Mouse (Mus musculus) heart, postnatal 0 days (tissue): ENCODE results near the gene Otx2. TPM values are rescaled to one million over a fixed set of nuclear protein-coding genes. Genes with fewer than 3 reads are reported as not detected.

ENCODE experiments used
- ATAC-seq: fragments of 200-750 bp; cut with Nextera tagmentation; 2 replicates; pipeline ENCODE4 v1.8.0; 2017; ENCODE audit warnings: low read depth, moderate number of reproducible peaks, moderate library complexity; ENCODE audit not compliant: insufficient read depth
- DNase-seq: peaks from one replicate; pipeline ENCODE4 v3.0.0-alpha.2; 2016; ENCODE audit warnings: low spot score
- H3K27ac ChIP-seq: fragments of 300-500 bp; sonication (generic); 2 replicates; pipeline ENCODE4 v1.5.1; 2014; ENCODE audit warnings: low read depth, mild to moderate bottlenecking
- H3K27me3 ChIP-seq: fragments of 300-500 bp; sonication (generic); 2 replicates; pipeline ENCODE4 v1.6.1; 2014; ENCODE audit warnings: low read length, mixed read lengths; ENCODE audit not compliant: control insufficient read depth, insufficient read depth
- H3K36me3 ChIP-seq: fragments of 300-500 bp; sonication (generic); replicated peaks from 2 replicates; pipeline ENCODE4 v1.6.1; 2014; ENCODE audit warnings: low read length, mixed read lengths; ENCODE audit not compliant: control insufficient read depth, insufficient read depth
- H3K4me1 ChIP-seq: fragments of 300-500 bp; sonication (generic); 2 replicates; pipeline ENCODE4 v1.6.1; 2014; ENCODE audit warnings: antibody characterized with exemption; ENCODE audit not compliant: control insufficient read depth, insufficient read depth
- H3K4me2 ChIP-seq: fragments of 300-500 bp; sonication (generic); 2 replicates; pipeline ENCODE4 v1.6.1; 2014; ENCODE audit warnings: low read depth, mild to moderate bottlenecking, low read length, moderate library complexity
- H3K4me3 ChIP-seq: fragments of 300-500 bp; sonication (generic); 2 replicates; pipeline ENCODE4 v1.5.1; 2014; ENCODE audit warnings: low read depth, low read length
- H3K9ac ChIP-seq: fragments of 300-500 bp; sonication (generic); replicated peaks from 2 replicates; pipeline ENCODE4 v1.6.1; 2014; ENCODE audit warnings: low read depth, low read length, mixed read lengths
- H3K9me3 ChIP-seq: fragments of 300-500 bp; sonication (generic); replicated peaks from 2 replicates; pipeline ENCODE4 v1.6.1; 2016; ENCODE audit warnings: low read length; ENCODE audit not compliant: control insufficient read depth
- CTCF ChIP-seq: IDR thresholded peaks from 2 replicates; pipeline ENCODE4 v1.5.1; 2016; ENCODE audit warnings: antibody characterized with exemption, control low read depth, low read depth
- EP300 ChIP-seq: IDR thresholded peaks from 2 replicates; pipeline ENCODE4 v1.6.1; 2016; ENCODE audit warnings: antibody characterized with exemption, low read depth
- WGBS: fragments of 180-500 bp; shearing (Covaris S2); extraction: QIAGEN DNeasy Blood & Tissue Kit; methylation state at CpG from one replicate; pipeline ENCODE4 v1.1.7; 2014; 5-methylcytosine and 5-hydroxymethylcytosine counted together
- polyA plus RNA-seq: library from polyadenylated mRNA; unstranded; fragments of >200 nt; fragmentation: Nextera tagmentation; extraction: Ambion mirVana; gene quantifications from 2 replicates; pipeline ENCODE4 v1.2.1, GENCODE M21; 2015
- total RNA-seq: library from RNA; depleted of rRNA; stranded (reverse); fragments of >200 nt; gene quantifications from 2 replicates; pipeline ENCODE4 v1.2.3, GENCODE M21; 2014; ENCODE audit warnings: low replicate concordance

Otx2 gene
- total and polyA plus RNA-seq, 2 experiments from 2014 or later: not detected

- 67% methylated on average over 5 of the region's 5 CpGs for WGBS
- H3K4me3 ChIP-seq: no peak overlapping the region
- TF ChIP-seq EP300 (no peak), CTCF (no peak)
- H3K9me3 ChIP-seq: no peaks in the 10 kb centered on the region
- H3K4me2 ChIP-seq: no peak overlapping the region
- no peaks in the 10 kb centered on the region for H3K36me3 ChIP-seq
- ATAC-seq (no peak), DNase-seq (no peak)
- H3K4me1 ChIP-seq: no peaks in the 10 kb centered on the region
- peaks cover 47% of the 10 kb centered on the region for H3K27me3 ChIP-seq
- H3K27ac ChIP-seq: no peak overlapping the region
- H3K9ac ChIP-seq: no peak overlapping the region
These were observed 6.0 kb upstream of the Otx2 start for GRCm38 (mm10) chr14:48679590-48679989.

- Histone ChIP-seq H3K27ac (no peak overlapping the region), H3K9ac (no peak overlapping the region), H3K4me1 (no peaks in the 10 kb centered on the region), H3K9me3 (no peaks in the 10 kb centered on the region), H3K4me2 (no peak overlapping the region), H3K36me3 (no peaks in the 10 kb centered on the region), H3K4me3 (no peak overlapping the region), H3K27me3 (peaks cover 56% of the 10 kb centered on the region)
- ATAC-seq (no peak), DNase-seq (no peak)
- TF ChIP-seq CTCF: no peak
- TF ChIP-seq EP300: no peak
- 72% methylated on average over 3 of the region's 3 CpGs for WGBS
These were observed 5.1 kb upstream of the Otx2 start for GRCm38 (mm10) chr14:48678674-48679073.

GRCm38 (mm10) chr14:48674036-48674831, 615 bp upstream of the Otx2 start:
- TF ChIP-seq EP300 (no peak), CTCF (no peak)
- no peaks in the 10 kb centered on the region for H3K4me1 ChIP-seq
- H3K27me3 ChIP-seq: peaks cover 96% of the 10 kb centered on the region
- no peaks in the 10 kb centered on the region for H3K36me3 ChIP-seq
- ATAC-seq (no peak), DNase-seq (no peak)
- H3K4me2 ChIP-seq: no peak overlapping the region
- no peak overlapping the region for H3K4me3 ChIP-seq
- 2% methylated on average over 36 of the region's 36 CpGs for WGBS
- H3K27ac ChIP-seq: no peak overlapping the region
- no peaks in the 10 kb centered on the region for H3K9me3 ChIP-seq
- no peak overlapping the region for H3K9ac ChIP-seq

GRCm38 (mm10) chr14:48672611-48673176, 925 bp downstream of the Otx2 start:
- 21% methylated on average over 10 of the region's 10 CpGs for WGBS
- TF ChIP-seq EP300 (no peak), CTCF (no peak)
- no peak for ATAC-seq

GRCm38 (mm10) chr14:48671480-48672240, 2.0 kb downstream of the Otx2 start:
- Histone ChIP-seq H3K27ac (no peak overlapping the region), H3K4me2 (no peak overlapping the region), H3K4me3 (no peak overlapping the region), H3K27me3 (peaks cover 100% of the 10 kb centered on the region), H3K36me3 (no peaks in the 10 kb centered on the region), H3K9me3 (no peaks in the 10 kb centered on the region), H3K4me1 (no peaks in the 10 kb centered on the region), H3K9ac (no peak overlapping the region)
- WGBS: 33% methylated on average over 9 of the region's 9 CpGs
- no peak for DNase-seq
- TF ChIP-seq CTCF (no peak), EP300 (no peak)
- ATAC-seq: no peak

More at GRCm38 (mm10) chr14:48672611-48673176, 925 bp downstream of the Otx2 start:
- Histone ChIP-seq H3K4me1 (no peaks in the 10 kb centered on the region), H3K4me3 (no peak overlapping the region), H3K9ac (no peak overlapping the region), H3K9me3 (no peaks in the 10 kb centered on the region), H3K36me3 (no peaks in the 10 kb centered on the region), H3K27me3 (peaks cover 97% of the 10 kb centered on the region), H3K4me2 (no peak overlapping the region), H3K27ac (no peak overlapping the region)
- DNase-seq: no peak
